Mouse (Mus musculus) erythroblast, embryonic 14.5 days (primary cell): Measurements from ENCODE around the gene Pold2. TPM values are rescaled to one million over a fixed set of nuclear protein-coding genes. Genes with fewer than 3 reads are reported as not detected.

Experiments used
- H3K27me3 ChIP-seq: 2 replicates; pipeline ENCODE4 v1.6.1; 2012; ENCODE audit warnings: inconsistent platforms; ENCODE audit not compliant: control insufficient read depth
- H3K36me3 ChIP-seq: 2 replicates; pipeline ENCODE4 v1.6.1; 2012; ENCODE audit warnings: mild to moderate bottlenecking, inconsistent platforms; ENCODE audit not compliant: control insufficient read depth
- H3K4me1 ChIP-seq: 2 replicates; pipeline ENCODE4 v1.6.1; 2012; ENCODE audit warnings: inconsistent platforms; ENCODE audit not compliant: control insufficient read depth
- H3K4me3 ChIP-seq: replicated peaks from 2 replicates; pipeline ENCODE3; 2012; ENCODE audit warnings: moderate library complexity, mild to moderate bottlenecking, inconsistent platforms
- H3K9me3 ChIP-seq: 2 replicates; pipeline ENCODE4 v1.6.1; 2012; ENCODE audit warnings: low read length, inconsistent platforms, mixed read lengths; ENCODE audit not compliant: control insufficient read depth
- GATA1 ChIP-seq: IDR thresholded peaks from 2 replicates; pipeline ENCODE4 v1.6.1; 2012; ENCODE audit warnings: low read length, inconsistent platforms, mixed read lengths
- TAL1 ChIP-seq: IDR thresholded peaks from 3 replicates; pipeline ENCODE4 v1.6.1; 2012; ENCODE audit warnings: low read length, inconsistent platforms, mixed read lengths
- polyA plus RNA-seq: library from polyadenylated mRNA; stranded (reverse); fragments of >175 nt; gene quantifications from 2 replicates; pipeline ENCODE4 v1.2.3, GENCODE M21; 2012

Pold2 gene
- polyA plus RNA-seq, 1 experiment = 25.9 TPM

DNA sequence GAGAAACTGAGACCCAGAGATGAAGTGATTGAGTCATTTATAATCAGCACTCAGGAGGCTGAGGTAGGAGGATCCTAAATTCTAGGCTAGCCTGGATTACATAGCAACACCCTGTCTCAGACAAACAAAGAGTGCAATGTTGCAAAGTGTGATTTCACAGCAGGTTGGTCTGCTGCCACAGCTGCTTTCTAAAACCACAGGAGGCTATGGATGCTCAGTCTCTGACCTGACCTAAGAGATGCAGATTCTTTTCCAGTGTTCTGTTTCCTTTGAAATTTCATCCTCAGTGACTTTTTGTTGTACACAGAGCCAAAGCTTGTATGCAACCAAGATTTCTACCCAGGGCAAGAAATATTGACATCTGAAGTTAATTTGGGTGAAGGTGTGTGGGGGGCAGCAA lies 22.6 kb downstream of the Pold2 start:
- H3K4me1 ChIP-seq = no peaks in the 10 kb centered on the region
- no peak overlapping the region for H3K4me3 ChIP-seq
- TF ChIP-seq GATA1 = no peak
- no peak for TF ChIP-seq TAL1
- H3K36me3 ChIP-seq = no peaks in the 10 kb centered on the region
- peaks cover 5% of the 10 kb centered on the region for H3K27me3 ChIP-seq
- peaks cover 9% of the 10 kb centered on the region for H3K9me3 ChIP-seq

- TF ChIP-seq TAL1 = no peak
- TF ChIP-seq GATA1 = no peak
- Histone ChIP-seq H3K9me3 (no peaks in the 10 kb centered on the region), H3K4me1 (no peaks in the 10 kb centered on the region), H3K36me3 (no peaks in the 10 kb centered on the region), H3K27me3 (no peaks in the 10 kb centered on the region), H3K4me3 (no peak overlapping the region)
Measured at GRCm38 (mm10) chr11:5852314-5852713, 25.8 kb downstream of the Pold2 start.

DNA sequence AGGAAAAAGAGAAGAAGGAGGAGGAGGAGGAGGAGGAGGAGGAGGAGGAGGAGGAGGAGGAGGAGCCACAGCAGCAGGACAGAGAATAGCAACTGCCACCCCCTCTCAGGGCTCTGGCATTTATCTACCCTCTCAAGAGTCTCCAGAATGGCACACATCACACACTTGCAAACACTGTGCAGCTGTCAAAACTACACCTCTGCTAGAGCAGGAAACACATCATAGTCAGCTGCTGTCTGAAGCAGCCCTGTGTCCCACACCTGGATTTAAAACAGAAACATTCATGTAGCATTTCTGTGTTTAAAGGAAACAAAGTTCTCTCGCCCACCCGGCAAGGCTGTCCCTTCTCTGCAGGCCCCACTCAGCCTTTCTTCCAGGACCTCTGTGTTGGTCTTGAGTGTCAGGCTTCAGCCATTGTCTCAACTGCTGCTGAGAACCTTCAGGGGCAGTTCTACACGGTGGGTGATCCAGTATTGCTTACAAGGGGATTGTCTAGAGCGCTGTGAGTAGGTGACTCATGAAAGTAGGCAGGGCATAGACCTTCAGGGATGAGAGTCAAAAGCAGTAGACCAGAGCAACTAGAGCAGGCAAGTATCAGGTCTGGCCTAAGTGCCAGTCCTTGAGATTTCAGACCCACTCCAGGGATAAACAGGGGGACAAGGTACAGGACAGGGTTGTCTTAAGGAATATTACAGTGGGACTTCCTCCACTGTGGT lies 26.9 kb downstream of the Pold2 start:
- TF ChIP-seq TAL1 (no peak), GATA1 (no peak)
- Histone ChIP-seq H3K4me1 (no peaks in the 10 kb centered on the region), H3K36me3 (no peaks in the 10 kb centered on the region), H3K9me3 (peaks cover 2% of the 10 kb centered on the region; the same call in 1 of the 2 replicates), H3K4me3 (no peak overlapping the region), H3K27me3 (no peaks in the 10 kb centered on the region)

DNA sequence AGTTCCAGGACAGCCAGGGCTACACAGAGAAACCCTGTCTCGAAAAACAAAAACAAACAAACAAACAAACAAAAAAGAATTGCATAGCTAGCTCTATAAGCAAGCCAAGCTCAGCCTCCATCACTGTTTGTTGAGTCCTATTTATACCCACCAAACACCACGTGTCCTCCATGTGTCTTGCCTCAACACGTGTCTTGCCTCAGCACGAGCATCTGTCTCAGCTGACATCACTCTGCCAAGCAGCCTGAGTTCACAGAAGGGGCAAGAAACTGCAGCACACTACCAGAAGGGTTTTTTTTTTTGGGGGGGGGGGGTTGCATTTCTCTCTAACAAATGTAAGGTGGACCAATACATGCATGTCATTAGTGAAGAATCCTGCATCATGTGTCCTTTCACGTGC lies 27.6 kb downstream of the Pold2 start:
- no peaks in the 10 kb centered on the region for H3K27me3 ChIP-seq
- peaks cover 2% of the 10 kb centered on the region; the same call in 1 of the 2 replicates for H3K9me3 ChIP-seq
- no peak overlapping the region for H3K4me3 ChIP-seq
- no peaks in the 10 kb centered on the region for H3K36me3 ChIP-seq
- no peak for TF ChIP-seq GATA1
- no peak for TF ChIP-seq TAL1
- no peaks in the 10 kb centered on the region for H3K4me1 ChIP-seq

DNA sequence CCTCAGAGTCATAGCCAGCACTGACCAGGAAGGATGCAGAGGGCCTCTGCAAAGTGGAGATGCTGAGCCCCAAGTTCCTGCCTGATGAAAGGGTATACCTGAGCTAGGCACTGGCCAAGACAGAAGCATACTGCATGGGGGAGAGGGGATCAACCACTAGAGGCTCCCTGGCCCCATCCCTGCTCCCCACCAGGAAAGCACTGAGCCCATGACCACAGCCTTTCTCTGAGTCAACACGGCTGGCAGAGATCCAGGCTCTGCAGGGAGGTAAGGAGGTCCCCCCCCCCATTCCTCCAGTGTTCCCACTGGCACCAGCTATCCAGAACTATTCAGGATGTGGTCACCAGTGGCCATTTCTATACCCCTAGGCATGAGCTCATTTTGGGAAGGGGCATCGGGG lies 28.8 kb downstream of the Pold2 start:
- Histone ChIP-seq H3K4me1 (no peaks in the 10 kb centered on the region), H3K27me3 (no peaks in the 10 kb centered on the region), H3K9me3 (peaks cover 2% of the 10 kb centered on the region; the same call in 1 of the 2 replicates), H3K4me3 (no peak overlapping the region), H3K36me3 (no peaks in the 10 kb centered on the region)
- TF ChIP-seq GATA1 (no peak), TAL1 (no peak)

DNA sequence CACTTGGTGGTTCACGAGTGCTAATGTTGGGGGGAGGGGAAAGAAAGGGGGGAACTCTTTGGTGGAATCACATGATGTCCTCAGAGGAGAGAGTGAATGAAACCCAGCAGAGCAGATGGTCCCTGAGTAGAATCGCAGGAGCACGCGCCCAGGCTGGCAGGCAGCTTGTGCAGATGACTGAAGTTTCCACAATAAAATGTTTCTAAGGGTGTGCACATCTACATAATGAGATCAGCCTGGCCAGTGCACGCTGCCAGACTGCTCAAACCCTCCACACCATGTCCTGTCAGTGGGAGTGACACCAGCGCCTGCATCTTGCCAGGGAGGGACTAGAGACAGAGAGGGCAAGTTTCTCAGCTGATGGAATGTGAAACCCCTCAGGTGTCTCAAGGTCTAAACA lies 29.4 kb downstream of the Pold2 start:
- Histone ChIP-seq H3K36me3 (no peaks in the 10 kb centered on the region), H3K27me3 (no peaks in the 10 kb centered on the region), H3K9me3 (peaks cover 2% of the 10 kb centered on the region; the same call in 1 of the 2 replicates), H3K4me1 (no peaks in the 10 kb centered on the region), H3K4me3 (no peak overlapping the region)
- TF ChIP-seq GATA1 (no peak), TAL1 (no peak)

- H3K4me1 ChIP-seq = no peaks in the 10 kb centered on the region
- H3K4me3 ChIP-seq = no peak overlapping the region
- no peaks in the 10 kb centered on the region for H3K27me3 ChIP-seq
- H3K36me3 ChIP-seq = no peaks in the 10 kb centered on the region
- TF ChIP-seq GATA1 = no peak
- no peak for TF ChIP-seq TAL1
- H3K9me3 ChIP-seq = peaks cover 5% of the 10 kb centered on the region; the same call in 1 of the 2 replicates
Measured at GRCm38 (mm10) chr11:5846639-5847345, 31.3 kb downstream of the Pold2 start.

GRCm38 (mm10) chr11:5843131-5843530 lies 35.0 kb downstream of the Pold2 start:
- peaks cover 10% of the 10 kb centered on the region; the same call in 1 of the 2 replicates for H3K9me3 ChIP-seq

GRCm38 (mm10) chr11:5841751-5842150 lies 36.3 kb downstream of the Pold2 start:
- Histone ChIP-seq H3K9me3 (peaks cover 7% of the 10 kb centered on the region; the same call in 1 of the 2 replicates), H3K4me1 (peaks cover 13% of the 10 kb centered on the region)
- TF ChIP-seq TAL1 (no peak), GATA1 (no peak)

More at GRCm38 (mm10) chr11:5843131-5843530, 35.0 kb downstream of the Pold2 start:
- H3K4me1 ChIP-seq = peaks cover under 1% of the 10 kb centered on the region
- H3K4me3 ChIP-seq = no peak overlapping the region
- H3K36me3 ChIP-seq = no peaks in the 10 kb centered on the region
- TF ChIP-seq GATA1 = no peak
- TF ChIP-seq TAL1 = no peak
- no peaks in the 10 kb centered on the region for H3K27me3 ChIP-seq

More at GRCm38 (mm10) chr11:5841751-5842150, 36.3 kb downstream of the Pold2 start:
- no peaks in the 10 kb centered on the region for H3K27me3 ChIP-seq
- no peaks in the 10 kb centered on the region for H3K36me3 ChIP-seq
- H3K4me3 ChIP-seq = no peak overlapping the region
